Mouse (Mus musculus): ENCODE results near the gene Sorl1. TPM values are rescaled to one million over a fixed set of nuclear protein-coding genes. Genes with fewer than 3 reads are reported as not detected.
A peak's percentile ranks its signal among the peaks of the same experiment; 100 is the strongest.

Gene Sorl1
- polyA plus RNA-seq, 1 experiment from 2014 or later, result 11.6 TPM

DNA sequence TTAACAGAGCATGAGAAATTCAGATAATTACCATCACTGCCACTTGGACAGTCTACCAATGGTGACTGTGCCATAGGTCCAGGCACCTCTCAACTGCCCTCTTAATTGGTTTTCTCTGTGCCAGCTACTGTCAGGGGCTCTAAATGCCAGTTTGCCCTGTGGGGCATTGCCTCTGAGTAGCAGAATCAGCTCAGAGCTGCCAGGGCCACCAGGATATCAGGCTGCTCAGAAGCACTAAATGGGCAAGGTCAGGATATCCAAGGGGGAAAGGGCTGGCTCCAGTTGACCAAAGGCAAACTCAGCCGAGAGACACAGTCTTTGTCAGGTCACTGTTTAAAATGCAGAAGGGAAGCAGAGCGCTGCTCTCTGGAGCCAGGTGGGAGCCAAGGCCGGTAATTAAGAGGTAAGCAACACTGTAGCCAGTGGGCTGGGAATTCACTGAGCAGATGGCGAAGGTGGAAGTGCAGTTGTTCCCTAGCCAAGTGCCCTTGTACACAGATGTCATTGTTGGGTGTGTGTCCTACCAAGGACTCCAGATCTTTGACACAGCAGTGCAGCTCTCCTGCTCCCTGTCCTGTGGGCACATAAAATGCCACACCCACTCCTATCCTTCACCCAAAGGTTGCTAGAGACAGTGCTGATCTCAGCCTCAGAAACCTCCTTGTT lies 181.0 kb downstream of the Sorl1 start:
- no peak overlapping the region for H3K27ac ChIP-seq
- H3K9me3 ChIP-seq, result no peaks in the 10 kb centered on the region
- H3K36me3 ChIP-seq, result no peaks in the 10 kb centered on the region
- no peaks in the 10 kb centered on the region for H3K27me3 ChIP-seq
- H3K4me3 ChIP-seq, result no peak overlapping the region
- 64% methylated on average over 4 of the region's 4 CpGs for WGBS
- ATAC-seq (ENCODE audit: insufficient number of reproducible peaks, insufficient read depth, low FRiP score, low TSS enrichment), result no peak
- H3K4me1 ChIP-seq, result peaks cover 19% of the 10 kb centered on the region
- H3K9ac ChIP-seq, result no peak overlapping the region
- no peak overlapping the region for H3K4me2 ChIP-seq (replicated peaks)

DNA sequence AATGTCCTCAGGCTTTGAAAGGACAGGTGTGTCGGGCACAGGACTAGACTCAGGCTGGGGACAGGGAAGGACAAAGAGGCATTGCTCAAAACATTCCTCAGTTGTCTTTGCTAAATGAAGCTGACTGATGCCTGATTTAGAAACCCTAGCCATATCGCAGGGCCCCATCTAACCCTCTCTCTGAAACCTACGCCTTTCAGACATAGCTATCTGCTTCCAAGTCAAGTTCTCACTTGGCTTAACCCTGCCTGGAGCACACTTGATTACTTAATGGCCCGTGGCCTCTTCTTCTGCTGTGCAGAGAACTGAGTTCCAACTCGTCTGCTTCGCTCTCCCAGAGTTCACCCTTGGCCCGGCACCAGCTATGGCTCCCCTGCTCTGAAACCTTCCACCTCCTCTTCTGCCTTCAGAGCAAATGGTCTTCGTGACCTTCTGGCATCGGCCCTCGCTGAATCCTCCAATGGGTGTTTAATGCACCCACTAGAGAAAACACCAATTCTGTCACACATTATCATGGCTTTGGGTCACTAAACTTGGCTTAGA lies 183.7 kb downstream of the Sorl1 start:
- ATAC-seq (ENCODE audit: insufficient number of reproducible peaks, insufficient read depth, low FRiP score, low TSS enrichment), result no peak

DNA sequence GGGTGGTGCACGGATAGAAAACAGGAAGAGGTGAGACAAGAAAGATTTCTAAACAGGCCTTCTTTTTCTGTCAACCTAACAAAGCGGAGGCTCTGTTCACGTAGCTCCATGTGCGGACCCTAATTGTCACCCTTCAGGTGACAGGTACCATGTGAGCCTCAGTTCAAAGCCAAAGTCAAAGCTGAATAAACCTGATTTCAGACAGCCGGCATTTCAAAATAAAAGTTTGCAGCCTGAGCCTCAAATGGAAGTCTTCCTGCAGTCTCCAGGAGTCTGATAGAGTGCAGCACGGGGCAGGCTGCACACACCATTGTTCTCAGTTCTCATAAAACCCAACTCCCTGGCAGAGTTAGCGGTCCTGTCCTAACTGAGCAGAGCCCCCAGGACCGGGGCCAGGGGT lies 185.6 kb downstream of the Sorl1 start:
- H3K4me3 ChIP-seq, result no peak overlapping the region
- peak overlapping the region; percentile 98 for H3K27ac ChIP-seq
- 26% methylated on average over 8 of the region's 8 CpGs for WGBS
- H3K9ac ChIP-seq, result 0 out of 2 replicates have a peak overlapping the region, but pooled peaks have one; percentile 15
- no peaks in the 10 kb centered on the region for H3K27me3 ChIP-seq
- ATAC-seq (ENCODE audit: insufficient number of reproducible peaks, insufficient read depth, low FRiP score, low TSS enrichment), result no peak
- peaks cover 57% of the 10 kb centered on the region for H3K4me1 ChIP-seq
- no peak overlapping the region for H3K4me2 ChIP-seq (replicated peaks)
- H3K9me3 ChIP-seq, result no peaks in the 10 kb centered on the region
- no peaks in the 10 kb centered on the region for H3K36me3 ChIP-seq

More for the DNA sequence above, 183.7 kb downstream of the Sorl1 start:
- Histone ChIP-seq H3K4me3 (no peak overlapping the region), H3K4me2 (replicated peaks) (no peak overlapping the region), H3K9ac (no peak overlapping the region), H3K36me3 (no peaks in the 10 kb centered on the region), H3K27me3 (no peaks in the 10 kb centered on the region), H3K27ac (peak overlapping the region; percentile 57), H3K4me1 (peaks cover 38% of the 10 kb centered on the region), H3K9me3 (no peaks in the 10 kb centered on the region)
- 74% methylated on average over 10 of the region's 10 CpGs for WGBS

DNA sequence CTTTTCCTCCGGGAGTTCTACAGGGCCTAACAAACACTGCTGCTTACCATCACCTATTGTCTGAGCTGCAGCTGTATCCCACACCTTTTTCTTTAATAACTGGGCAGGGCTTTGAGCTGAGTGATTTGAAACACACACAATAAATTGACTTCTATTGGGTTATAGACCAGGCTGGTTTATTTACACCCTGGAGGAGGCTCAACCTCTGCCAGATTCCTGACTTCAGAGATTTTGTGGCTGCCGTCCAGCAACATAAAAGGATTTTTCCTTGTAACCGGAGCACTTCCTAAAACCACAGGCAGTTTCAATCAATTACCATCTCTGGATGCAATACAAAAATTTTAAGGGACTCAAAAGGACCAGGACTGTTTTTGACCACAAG lies 186.1 kb downstream of the Sorl1 start:
- 7% methylated on average over 3 of the region's 3 CpGs for WGBS
- peak; percentile 54 for ATAC-seq (ENCODE audit: insufficient number of reproducible peaks, insufficient read depth, low FRiP score, low TSS enrichment)
- H3K4me2 ChIP-seq (replicated peaks), result 0 out of 2 replicates have a peak overlapping the region, but pooled peaks have one; percentile 13
- H3K9ac ChIP-seq, result no peak overlapping the region
- H3K27me3 ChIP-seq, result no peaks in the 10 kb centered on the region
- H3K4me1 ChIP-seq, result peaks cover 62% of the 10 kb centered on the region
- no peak overlapping the region for H3K4me3 ChIP-seq
- H3K36me3 ChIP-seq, result no peaks in the 10 kb centered on the region
- peak overlapping the region; percentile 98 for H3K27ac ChIP-seq
- H3K9me3 ChIP-seq, result no peaks in the 10 kb centered on the region

DNA sequence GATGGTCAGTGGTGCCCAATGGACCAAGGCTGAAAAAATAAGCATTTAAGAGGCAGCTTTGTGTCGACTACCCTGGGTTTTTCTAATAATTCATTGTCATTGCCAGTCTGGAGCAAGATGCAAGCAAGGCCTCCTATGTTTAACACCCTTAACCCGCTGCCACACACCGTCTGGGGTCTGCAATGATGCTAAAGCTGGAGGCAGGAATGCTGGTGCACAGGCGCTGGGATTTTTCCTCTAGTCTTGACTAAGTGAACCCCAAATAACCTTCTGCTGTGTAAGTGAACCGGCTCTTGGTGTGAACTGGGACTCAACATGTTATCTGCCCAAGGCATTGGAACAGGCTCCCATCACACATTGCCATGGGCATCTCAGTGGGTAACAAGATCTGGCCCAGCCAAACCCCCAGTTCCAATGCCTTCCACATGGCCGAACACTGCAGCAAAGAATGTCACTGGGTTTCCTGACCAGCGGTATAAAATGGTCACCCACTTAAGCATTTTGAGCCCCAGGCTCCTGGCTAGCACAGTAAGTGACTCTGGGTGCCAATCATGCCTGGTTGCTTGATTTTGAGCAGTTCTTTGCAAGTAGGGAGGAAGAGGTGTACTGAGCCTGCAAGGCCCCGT lies 186.6 kb downstream of the Sorl1 start:
- Histone ChIP-seq H3K36me3 (no peaks in the 10 kb centered on the region), H3K27me3 (no peaks in the 10 kb centered on the region), H3K4me3 (no peak overlapping the region), H3K4me2 (replicated peaks) (0 out of 2 replicates have a peak overlapping the region, but pooled peaks have one; percentile 13), H3K9ac (0 out of 2 replicates have a peak overlapping the region, but pooled peaks have one; percentile 10), H3K27ac (peak overlapping the region; percentile 98), H3K9me3 (no peaks in the 10 kb centered on the region), H3K4me1 (peaks cover 62% of the 10 kb centered on the region)
- 34% methylated on average over 8 of the region's 8 CpGs for WGBS
- no peak for ATAC-seq (ENCODE audit: insufficient number of reproducible peaks, insufficient read depth, low FRiP score, low TSS enrichment)

DNA sequence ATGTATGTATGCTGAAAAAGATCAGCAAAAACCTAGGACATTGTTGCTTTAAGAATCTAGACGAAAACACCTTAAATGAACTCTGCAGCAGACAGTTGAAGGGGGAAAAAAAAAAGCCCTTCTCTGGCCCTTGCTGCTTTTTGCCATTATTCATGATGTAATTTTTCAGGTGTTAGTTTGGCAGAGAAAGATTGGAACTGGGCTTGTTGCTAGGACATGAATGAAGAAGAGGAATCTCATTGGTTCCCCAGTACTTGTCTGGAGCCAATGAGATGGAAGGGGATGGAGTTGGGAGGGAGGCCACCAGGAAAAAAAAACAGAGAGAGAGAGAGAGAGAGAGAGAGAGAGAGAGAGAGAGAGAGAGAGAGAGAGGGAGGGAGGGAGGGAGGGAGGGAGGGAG lies 187.5 kb downstream of the Sorl1 start:
- ATAC-seq (ENCODE audit: insufficient number of reproducible peaks, insufficient read depth, low FRiP score, low TSS enrichment), result no peak
- Histone ChIP-seq H3K36me3 (no peaks in the 10 kb centered on the region), H3K4me1 (peaks cover 62% of the 10 kb centered on the region), H3K4me3 (no peak overlapping the region), H3K9ac (no peak overlapping the region), H3K9me3 (no peaks in the 10 kb centered on the region), H3K4me2 (replicated peaks) (no peak overlapping the region), H3K27me3 (no peaks in the 10 kb centered on the region), H3K27ac (peak overlapping the region; percentile 69; the same call in 1 of the 2 replicates)
- 14% methylated on average over 1 of the region's 1 CpGs for WGBS

DNA sequence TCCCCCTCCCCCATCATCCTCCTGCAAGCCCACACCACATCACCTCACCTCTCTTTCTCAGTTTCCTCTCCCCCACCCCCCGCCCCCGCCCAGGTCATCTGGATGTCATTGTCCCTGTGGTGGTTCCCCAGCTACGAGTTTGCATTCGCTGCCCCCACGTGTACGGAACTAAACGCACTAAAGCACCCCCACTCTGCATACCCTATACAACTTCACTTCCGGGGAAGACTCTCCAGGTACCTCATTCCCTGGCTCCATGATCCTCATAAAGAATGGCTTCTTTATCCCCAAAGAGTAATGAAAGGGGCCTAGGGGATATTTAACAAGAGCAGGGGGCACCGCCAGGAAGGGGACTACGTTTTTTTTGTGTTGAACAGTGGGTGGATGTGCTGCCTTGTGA lies 188.1 kb downstream of the Sorl1 start:
- WGBS, result 2% methylated on average over 10 of the region's 10 CpGs
- Histone ChIP-seq H3K27me3 (no peaks in the 10 kb centered on the region), H3K4me2 (replicated peaks) (peak overlapping the region; percentile 52), H3K36me3 (no peaks in the 10 kb centered on the region), H3K27ac (peak overlapping the region; percentile 97), H3K4me3 (no peak overlapping the region), H3K4me1 (peaks cover 62% of the 10 kb centered on the region), H3K9me3 (no peaks in the 10 kb centered on the region), H3K9ac (peak overlapping the region; percentile 60)
- no peak; the same call in 1 of the 2 replicates for ATAC-seq (ENCODE audit: insufficient number of reproducible peaks, insufficient read depth, low FRiP score, low TSS enrichment)

DNA sequence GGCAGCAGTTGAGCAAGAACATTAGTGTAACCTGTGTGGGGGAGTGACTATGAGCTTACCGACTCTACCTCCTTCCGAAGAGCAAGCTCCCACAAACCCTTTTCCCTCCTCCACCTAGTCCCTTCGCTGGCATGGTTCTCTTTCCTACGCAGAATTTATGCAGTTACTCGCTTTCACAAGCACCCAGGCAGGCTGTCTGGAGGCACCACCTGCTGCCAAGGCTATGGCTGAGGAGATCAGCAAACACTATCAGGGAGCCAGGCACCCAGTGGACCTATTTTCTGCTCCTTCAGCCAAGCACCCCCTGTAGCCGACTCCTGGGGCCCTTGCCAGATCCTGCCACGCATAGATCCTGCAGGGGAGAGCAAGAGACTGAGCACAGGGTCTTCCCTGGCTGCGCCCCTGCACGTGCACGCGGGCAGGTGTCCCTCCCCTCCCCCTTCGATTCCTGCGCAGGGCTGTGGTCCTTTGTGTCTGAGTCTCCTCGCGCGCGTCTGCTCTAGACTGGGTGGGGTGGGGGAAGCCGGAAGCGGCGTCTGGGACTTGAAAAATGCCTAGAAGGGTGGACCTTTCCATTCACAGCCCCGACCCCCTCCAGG lies 188.6 kb downstream of the Sorl1 start:
- peaks cover 61% of the 10 kb centered on the region for H3K4me1 ChIP-seq

DNA sequence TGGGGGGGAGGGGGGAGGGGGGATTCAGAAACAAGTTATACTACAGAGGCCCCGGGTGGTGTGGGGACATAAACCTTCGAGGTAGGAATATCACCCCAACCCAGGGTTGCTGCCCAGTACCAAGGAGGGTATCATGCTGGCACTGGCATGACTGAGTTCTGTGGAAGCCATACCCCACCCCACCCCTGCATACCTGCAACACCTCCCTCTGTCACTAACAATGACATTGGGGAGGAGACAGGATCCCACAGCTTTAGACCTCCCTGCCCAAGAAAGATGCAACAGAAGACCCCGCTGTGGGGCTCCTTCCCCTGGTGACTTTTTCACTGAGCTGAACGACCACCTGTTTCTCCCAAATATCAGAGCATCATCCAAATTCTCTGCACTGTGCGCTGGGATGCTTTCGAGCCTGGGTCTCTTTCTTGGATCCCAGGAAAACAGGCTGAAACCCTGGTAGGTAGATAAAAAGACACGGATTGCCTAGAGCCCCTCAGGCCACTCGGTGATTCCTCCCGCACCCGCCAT lies 189.2 kb downstream of the Sorl1 start:
- Histone ChIP-seq H3K9me3 (no peaks in the 10 kb centered on the region), H3K4me3 (no peak overlapping the region), H3K27ac (peak overlapping the region; percentile 97), H3K9ac (peak overlapping the region; percentile 60), H3K36me3 (no peaks in the 10 kb centered on the region), H3K4me1 (peaks cover 58% of the 10 kb centered on the region), H3K27me3 (no peaks in the 10 kb centered on the region), H3K4me2 (replicated peaks) (peak overlapping the region; percentile 52)
- ATAC-seq (ENCODE audit: insufficient number of reproducible peaks, insufficient read depth, low FRiP score, low TSS enrichment), result no peak
- 18% methylated on average over 10 of the region's 10 CpGs for WGBS

More for the DNA sequence above, 188.6 kb downstream of the Sorl1 start:
- ATAC-seq (ENCODE audit: insufficient number of reproducible peaks, insufficient read depth, low FRiP score, low TSS enrichment), result peak; percentile 78
- Histone ChIP-seq H3K4me2 (replicated peaks) (peak overlapping the region; percentile 52), H3K27ac (peak overlapping the region; percentile 97), H3K36me3 (no peaks in the 10 kb centered on the region), H3K9me3 (no peaks in the 10 kb centered on the region), H3K4me3 (peak overlapping the region; percentile 17), H3K9ac (peak overlapping the region; percentile 60), H3K27me3 (no peaks in the 10 kb centered on the region)
- WGBS, result 2% methylated on average over 21 of the region's 21 CpGs

DNA sequence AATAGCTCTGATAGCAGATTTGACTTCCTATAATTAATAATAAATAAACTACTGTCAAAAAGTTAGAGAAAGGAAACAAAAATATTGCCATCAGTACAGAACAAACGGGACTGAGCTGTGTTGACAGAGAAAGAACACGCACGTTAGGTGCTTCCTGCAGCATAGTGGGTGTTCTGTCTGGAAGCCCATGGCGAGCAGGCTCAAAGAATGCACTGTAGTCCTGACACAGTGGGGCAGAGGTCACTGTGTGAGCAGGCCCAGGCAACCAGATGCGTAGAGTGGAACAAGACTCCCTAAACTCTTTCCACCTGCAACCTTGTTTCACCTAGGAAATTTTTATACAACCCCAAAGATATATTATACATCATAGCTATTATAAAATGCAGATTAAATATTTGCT lies 194.1 kb downstream of the Sorl1 start:
- 25% methylated on average over 5 of the region's 5 CpGs for WGBS
- Histone ChIP-seq H3K4me2 (replicated peaks) (no peak overlapping the region), H3K9me3 (no peaks in the 10 kb centered on the region), H3K27me3 (no peaks in the 10 kb centered on the region), H3K36me3 (no peaks in the 10 kb centered on the region), H3K27ac (no peak overlapping the region), H3K4me1 (peaks cover 24% of the 10 kb centered on the region), H3K4me3 (no peak overlapping the region), H3K9ac (no peak overlapping the region)
- no peak for ATAC-seq (ENCODE audit: insufficient number of reproducible peaks, insufficient read depth, low FRiP score, low TSS enrichment)

DNA sequence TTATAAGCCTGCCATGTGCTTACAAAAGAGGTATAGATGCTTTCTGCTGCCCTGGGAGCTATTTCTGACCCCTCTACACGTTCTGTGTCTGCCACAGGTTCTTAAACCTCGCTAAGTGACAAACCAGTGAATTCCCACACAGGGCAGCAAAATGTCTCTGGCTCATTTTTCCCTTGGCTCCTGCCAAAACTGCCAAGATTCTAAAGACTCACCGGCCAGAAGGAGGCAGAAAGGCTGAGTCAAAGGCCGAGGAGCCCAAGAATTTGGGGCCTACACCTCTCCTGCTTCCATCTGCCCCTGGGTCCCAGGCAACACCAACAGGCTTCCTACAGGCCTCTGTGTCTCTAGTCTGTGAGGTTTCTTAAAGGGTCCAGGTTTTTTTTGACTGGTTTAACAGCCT lies 198.4 kb downstream of the Sorl1 start:
- no peaks in the 10 kb centered on the region for H3K27me3 ChIP-seq
- peak overlapping the region; percentile 46; the same call in 1 of the 2 replicates for H3K27ac ChIP-seq
- WGBS, result 55% methylated on average over 4 of the region's 4 CpGs
- H3K9me3 ChIP-seq, result no peaks in the 10 kb centered on the region
- H3K4me2 ChIP-seq (replicated peaks), result no peak overlapping the region
- no peaks in the 10 kb centered on the region for H3K36me3 ChIP-seq
- peaks cover 4% of the 10 kb centered on the region; the same call in 1 of the 2 replicates for H3K4me1 ChIP-seq
- no peak overlapping the region for H3K9ac ChIP-seq
- no peak overlapping the region for H3K4me3 ChIP-seq
- no peak for ATAC-seq (ENCODE audit: insufficient number of reproducible peaks, insufficient read depth, low FRiP score, low TSS enrichment)

Measured in embryonic facial prominence, embryonic 12.5 days (tissue).